Mouse (Mus musculus) frontal cortex, adult (tissue): ENCODE measurements at regions not wholly inside any gene's neighbourhood (a gene's known extent, or its start where the extent isn't known, plus 50 kb on each side); places are given as distances from the start of the nearest gene placed in this dataset.
A peak's percentile ranks its signal among the peaks of the same experiment; 100 is the strongest.

Experiments
- ATAC-seq: cut with Nextera tagmentation; 2 replicates; pipeline ENCODE4 v1.9.2; 2017; ENCODE audit warnings: mild to moderate bottlenecking, moderate library complexity, mixed read lengths; ENCODE audit not compliant: low TSS enrichment

GRCm38 (mm10) chr3:60698189-60698588 lies 225.6 kb downstream of the Mbnl1 start:
- ATAC-seq = no peak

DNA sequence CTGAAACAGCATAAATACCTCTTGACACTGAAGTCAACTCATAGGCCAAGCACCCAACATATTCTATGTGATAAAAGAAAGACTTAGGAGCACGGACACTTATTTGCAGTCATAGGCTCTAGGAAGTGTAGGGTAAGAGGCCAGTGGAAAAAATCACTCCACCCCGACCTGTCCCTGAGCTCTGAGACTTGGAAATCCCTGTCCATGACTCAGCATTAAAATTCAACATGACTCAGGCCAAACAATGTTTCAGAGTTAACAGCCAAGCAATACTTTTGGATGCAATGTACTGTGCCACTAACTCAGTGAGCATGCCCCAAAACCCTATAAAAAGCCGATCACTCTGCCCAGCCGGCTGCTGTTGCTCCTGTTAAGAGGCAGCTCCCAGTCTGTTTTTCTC lies 234.5 kb downstream of the Mbnl1 start:
- no peak for ATAC-seq

GRCm38 (mm10) chr3:60712896-60713295 lies 240.3 kb downstream of the Mbnl1 start:
- no peak for ATAC-seq

GRCm38 (mm10) chr3:60720322-60720721 lies 247.7 kb downstream of the Mbnl1 start:
- no peak for ATAC-seq

- ATAC-seq = no peak
Observed at GRCm38 (mm10) chr3:60731331-60731730, 258.7 kb downstream of the Mbnl1 start.

GRCm38 (mm10) chr3:60740543-60741294 lies 261.9 kb upstream of the P2ry1 start:
- ATAC-seq = no peak

- ATAC-seq = no peak
Observed at GRCm38 (mm10) chr3:60741379-60741778, 261.2 kb upstream of the P2ry1 start.

GRCm38 (mm10) chr3:60742232-60742631 lies 260.4 kb upstream of the P2ry1 start:
- no peak for ATAC-seq

GRCm38 (mm10) chr3:60745075-60745474 lies 257.5 kb upstream of the P2ry1 start:
- no peak for ATAC-seq

GRCm38 (mm10) chr3:60758568-60758967 lies 244.0 kb upstream of the P2ry1 start:
- no peak for ATAC-seq

DNA sequence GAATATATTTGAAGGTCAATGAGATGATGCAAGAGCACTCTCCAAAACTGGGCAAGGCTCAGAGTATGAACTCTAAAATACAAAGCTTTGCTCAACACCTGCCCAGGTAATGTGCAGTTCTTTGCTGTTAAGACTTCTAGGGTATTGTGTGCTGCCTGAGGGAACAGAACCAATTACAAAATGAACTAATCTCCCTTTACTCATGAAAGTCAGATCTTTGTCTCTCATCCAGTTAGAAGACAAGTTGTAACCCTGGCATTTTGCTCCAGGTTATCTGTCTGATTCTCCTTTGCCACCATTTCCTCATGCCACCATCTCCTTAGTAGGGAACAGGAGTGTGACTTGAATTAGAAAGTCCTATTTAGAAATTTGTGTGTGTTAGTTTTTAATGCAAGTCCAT lies 243.5 kb upstream of the P2ry1 start:
- no peak for ATAC-seq

DNA sequence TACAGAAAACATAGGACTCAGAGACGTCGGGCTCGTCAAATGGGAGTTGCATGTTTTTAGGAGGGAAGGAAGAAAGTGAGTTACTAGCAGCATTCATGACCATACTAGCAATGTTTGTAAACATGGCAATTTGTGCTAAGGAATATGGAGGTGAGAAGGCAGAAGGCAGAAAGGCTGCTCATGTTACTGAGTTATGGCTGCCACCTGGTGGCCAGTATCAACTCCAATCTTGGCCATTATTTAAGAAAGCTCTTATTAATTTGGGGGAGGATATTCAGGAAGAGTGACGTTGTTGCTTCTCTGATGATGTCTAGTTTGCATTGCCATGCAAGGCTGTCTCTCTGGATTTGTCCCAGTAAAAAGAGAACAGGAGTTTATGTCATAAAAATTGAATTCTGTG lies 239.7 kb upstream of the P2ry1 start:
- ATAC-seq = peak; percentile 73; the same call in 1 of the 2 replicates

GRCm38 (mm10) chr3:60765079-60765478 lies 237.5 kb upstream of the P2ry1 start:
- no peak for ATAC-seq

DNA sequence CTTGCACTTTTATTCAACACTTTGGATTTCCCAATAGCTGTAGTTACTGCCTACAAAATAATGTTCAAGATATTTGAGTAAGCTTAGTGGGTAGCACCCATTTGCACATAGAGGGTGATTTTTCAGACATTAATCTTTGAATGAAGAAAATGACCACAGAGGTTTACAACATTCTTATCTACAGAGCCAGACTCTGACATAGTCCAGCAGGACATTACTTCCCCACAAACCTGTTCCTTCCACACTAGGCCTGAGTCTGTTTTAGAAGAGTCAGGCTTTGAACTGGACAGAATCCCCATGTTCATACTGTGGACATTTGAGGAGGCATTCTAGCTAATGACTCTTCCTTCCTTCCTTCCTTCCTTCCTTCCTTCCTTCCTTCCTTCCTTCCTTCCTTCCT lies 233.6 kb upstream of the P2ry1 start:
- no peak for ATAC-seq

GRCm38 (mm10) chr3:60771866-60772265 lies 230.7 kb upstream of the P2ry1 start:
- ATAC-seq = no peak

- no peak for ATAC-seq
Observed at GRCm38 (mm10) chr3:60773383-60773782, 229.2 kb upstream of the P2ry1 start.

GRCm38 (mm10) chr3:60785137-60785875 lies 217.3 kb upstream of the P2ry1 start:
- ATAC-seq = no peak

GRCm38 (mm10) chr3:60787989-60788388 lies 214.6 kb upstream of the P2ry1 start:
- ATAC-seq = no peak

DNA sequence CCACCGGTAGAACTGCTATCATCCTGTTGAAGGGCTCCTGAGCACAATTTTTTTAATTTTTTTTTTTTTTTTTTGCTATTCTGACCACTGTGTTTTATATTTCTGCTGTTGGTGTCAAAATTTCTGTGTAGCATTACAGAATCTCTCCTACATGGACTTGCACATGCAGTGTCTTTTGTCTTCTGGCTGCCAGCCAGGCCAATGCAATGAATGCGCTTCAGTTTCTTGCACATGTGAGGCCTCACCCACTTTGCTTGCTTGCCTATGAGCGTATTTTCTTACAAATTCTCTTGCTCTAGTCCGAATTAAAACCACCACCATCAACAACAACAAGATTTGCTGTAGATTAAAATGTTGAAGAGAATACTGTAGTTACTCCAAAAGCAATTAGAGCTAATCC lies 213.2 kb upstream of the P2ry1 start:
- no peak for ATAC-seq

GRCm38 (mm10) chr3:60792166-60792565 lies 210.4 kb upstream of the P2ry1 start:
- peak; percentile 52 for ATAC-seq

DNA sequence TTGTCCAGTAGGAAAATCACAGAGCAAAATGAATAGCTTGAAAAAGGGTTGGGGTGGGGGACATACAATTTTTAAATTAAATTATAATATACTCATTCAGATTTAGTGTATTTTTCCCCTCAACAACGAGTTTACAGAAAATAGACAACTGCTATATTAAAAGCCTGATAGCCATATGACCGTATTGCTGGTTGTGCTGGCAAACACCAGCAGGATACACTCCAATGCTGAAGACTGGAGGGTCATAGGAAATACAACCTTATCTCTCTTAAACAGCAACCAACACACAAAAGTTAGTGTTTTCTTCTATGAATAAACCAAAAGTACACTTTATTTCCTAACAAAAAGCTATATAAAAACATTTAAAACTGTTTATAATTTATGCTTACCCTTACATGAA lies 206.4 kb upstream of the P2ry1 start:
- ATAC-seq = no peak

DNA sequence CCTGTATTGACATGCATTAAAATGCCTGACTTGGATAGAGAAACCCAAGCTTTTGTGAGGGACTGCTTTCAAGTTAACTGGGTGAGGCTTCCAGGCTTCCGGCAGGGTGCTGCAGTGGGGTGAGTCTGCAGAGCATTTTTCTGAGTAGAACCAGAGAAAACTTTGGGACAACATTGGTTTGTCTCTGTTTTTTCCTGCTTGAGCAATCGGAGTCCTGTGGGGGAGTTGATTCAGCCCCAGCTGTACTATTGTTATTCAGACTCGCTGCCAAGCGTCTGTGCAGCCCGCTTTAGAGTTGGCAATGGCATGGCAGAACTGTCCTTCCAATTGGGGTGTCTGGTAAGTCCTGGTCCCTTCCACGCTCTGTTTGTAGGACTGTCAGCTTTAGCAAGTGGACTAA lies 204.8 kb upstream of the P2ry1 start:
- peak; percentile 89 for ATAC-seq

GRCm38 (mm10) chr3:60798461-60798860 lies 204.1 kb upstream of the P2ry1 start:
- no peak for ATAC-seq
